Mouse (Mus musculus): ENCODE results near the gene Btg4. TPM values are rescaled to one million over a fixed set of nuclear protein-coding genes. Genes with fewer than 3 reads are reported as not detected.

Gene Btg4
- polyA plus RNA-seq, 1 experiment from 2014 or later = not detected

DNA sequence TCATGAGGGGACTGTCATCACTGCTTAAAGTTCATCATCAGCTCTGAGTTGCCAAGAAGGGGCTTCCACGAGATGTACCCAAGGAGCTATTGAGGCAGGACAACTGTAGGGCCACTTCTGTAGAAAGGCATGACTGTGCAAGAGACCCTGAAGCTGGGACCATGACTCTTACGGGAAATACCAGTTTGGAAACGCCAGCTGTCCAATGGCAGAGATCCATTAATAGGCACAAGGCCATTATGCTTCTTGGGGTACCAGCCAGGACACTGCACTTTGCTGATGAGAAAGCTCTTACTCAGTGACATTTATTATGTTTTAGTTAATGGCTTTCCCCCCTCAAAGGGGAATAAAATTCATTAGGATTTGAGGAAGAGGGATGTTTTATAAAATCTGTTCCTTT, 80.0 kb downstream of the Btg4 start:
- Histone ChIP-seq H3K4me1 (no peaks in the 10 kb centered on the region), H3K27me3 (no peaks in the 10 kb centered on the region), H3K4me3 (no peak overlapping the region), H3K27ac (no peak overlapping the region), H3K9me3 (no peaks in the 10 kb centered on the region), H3K36me3 (no peaks in the 10 kb centered on the region), H3K9ac (no peak overlapping the region), H3K4me2 (no peak overlapping the region)
- ATAC-seq (ENCODE audit: insufficient number of reproducible peaks, insufficient read depth, low FRiP score, low TSS enrichment, low read depth) = no peak
- 78% methylated on average over 3 of the region's 3 CpGs for WGBS

GRCm38 (mm10) chr9:51143437-51143836, 82.7 kb downstream of the Btg4 start:
- H3K9me3 ChIP-seq = no peaks in the 10 kb centered on the region
- peaks cover 22% of the 10 kb centered on the region for H3K4me1 ChIP-seq
- no peak overlapping the region for H3K4me2 ChIP-seq
- no peaks in the 10 kb centered on the region for H3K27me3 ChIP-seq
- H3K36me3 ChIP-seq = no peaks in the 10 kb centered on the region
- H3K4me3 ChIP-seq = no peak overlapping the region
- H3K9ac ChIP-seq = no peak overlapping the region
- no peak for ATAC-seq (ENCODE audit: insufficient number of reproducible peaks, insufficient read depth, low FRiP score, low TSS enrichment, low read depth)
- WGBS = 100% methylated on average over 1 of the region's 1 CpGs
- no peak overlapping the region for H3K27ac ChIP-seq

DNA sequence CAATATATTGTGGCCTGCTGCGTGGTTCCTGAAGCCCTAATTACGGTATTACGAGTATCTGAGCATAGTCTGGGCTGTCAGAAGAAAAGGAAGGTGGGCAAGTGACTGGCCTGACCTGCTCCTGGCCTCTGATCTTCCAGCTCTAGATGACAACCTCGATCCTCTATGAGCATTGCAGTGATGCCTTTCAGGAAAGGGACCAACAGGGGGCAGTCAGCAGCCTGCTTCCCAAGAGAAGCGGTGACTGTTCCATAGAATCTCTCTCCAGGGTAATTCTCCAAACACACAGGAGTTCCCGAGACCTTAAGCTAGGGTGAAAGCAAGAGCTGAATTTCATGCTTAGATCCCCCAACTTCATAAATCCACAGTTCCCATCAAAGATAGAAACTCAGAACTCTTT, 83.5 kb downstream of the Btg4 start:
- ATAC-seq (ENCODE audit: insufficient number of reproducible peaks, insufficient read depth, low FRiP score, low TSS enrichment, low read depth) = no peak
- Histone ChIP-seq H3K4me1 (peaks cover 22% of the 10 kb centered on the region), H3K4me2 (no peak overlapping the region)

DNA sequence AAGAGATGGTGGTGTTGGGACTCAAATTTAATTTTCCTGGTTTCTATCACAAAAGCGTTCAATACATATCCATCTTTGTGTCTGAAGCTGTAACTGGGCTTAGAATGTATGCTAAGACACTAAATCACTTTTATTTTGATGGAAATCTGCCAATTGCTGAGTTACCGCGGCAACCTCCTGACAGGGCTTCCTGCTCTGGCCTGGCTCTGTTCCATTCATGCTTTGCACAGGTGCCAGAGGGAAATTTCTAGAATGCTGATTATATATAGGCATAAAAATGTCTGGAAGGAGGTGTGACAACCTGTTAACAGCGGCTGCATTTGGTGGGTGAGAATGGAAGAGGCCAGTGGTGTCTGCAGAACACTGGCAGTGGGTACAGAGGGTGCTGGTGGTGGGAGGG, 85.8 kb downstream of the Btg4 start:
- Histone ChIP-seq H3K9me3 (no peaks in the 10 kb centered on the region), H3K4me3 (no peak overlapping the region), H3K4me2 (no peak overlapping the region), H3K9ac (no peak overlapping the region), H3K36me3 (no peaks in the 10 kb centered on the region), H3K4me1 (peaks cover 22% of the 10 kb centered on the region), H3K27ac (no peak overlapping the region), H3K27me3 (peaks cover 9% of the 10 kb centered on the region; the same call in 1 of the 2 replicates)
- no peak for ATAC-seq (ENCODE audit: insufficient number of reproducible peaks, insufficient read depth, low FRiP score, low TSS enrichment, low read depth)
- 55% methylated on average over 4 of the region's 4 CpGs for WGBS

More for the DNA sequence above, 83.5 kb downstream of the Btg4 start:
- H3K27ac ChIP-seq = no peak overlapping the region
- no peaks in the 10 kb centered on the region for H3K9me3 ChIP-seq
- H3K4me3 ChIP-seq = no peak overlapping the region
- no peaks in the 10 kb centered on the region for H3K27me3 ChIP-seq
- WGBS = 67% methylated on average over 6 of the region's 6 CpGs
- H3K9ac ChIP-seq = no peak overlapping the region
- H3K36me3 ChIP-seq = no peaks in the 10 kb centered on the region

GRCm38 (mm10) chr9:51147294-51147693, 86.6 kb downstream of the Btg4 start:
- no peak for ATAC-seq (ENCODE audit: insufficient number of reproducible peaks, insufficient read depth, low FRiP score, low TSS enrichment, low read depth)
- Histone ChIP-seq H3K27me3 (peaks cover 14% of the 10 kb centered on the region; the same call in 1 of the 2 replicates), H3K9me3 (no peaks in the 10 kb centered on the region), H3K4me2 (no peak overlapping the region), H3K4me3 (no peak overlapping the region), H3K27ac (no peak overlapping the region), H3K36me3 (no peaks in the 10 kb centered on the region), H3K4me1 (peaks cover 22% of the 10 kb centered on the region), H3K9ac (no peak overlapping the region)
- 78% methylated on average over 5 of the region's 5 CpGs for WGBS

- H3K4me3 ChIP-seq = peak overlapping the region; percentile 12; the same call in 1 of the 2 replicates
- 0 out of 2 replicates have a peak overlapping the region, but pooled peaks have one; percentile 32 for H3K9ac ChIP-seq
- H3K27ac ChIP-seq = no peak overlapping the region
- H3K27me3 ChIP-seq = peaks cover 18% of the 10 kb centered on the region; the same call in 1 of the 2 replicates
- H3K36me3 ChIP-seq = no peaks in the 10 kb centered on the region
- peaks cover 8% of the 10 kb centered on the region for H3K4me1 ChIP-seq
- 16% methylated on average over 13 of the region's 13 CpGs for WGBS
- H3K9me3 ChIP-seq = no peaks in the 10 kb centered on the region
- H3K4me2 ChIP-seq = peak overlapping the region; percentile 47
- no peak for ATAC-seq (ENCODE audit: insufficient number of reproducible peaks, insufficient read depth, low FRiP score, low TSS enrichment, low read depth)
Measured at GRCm38 (mm10) chr9:51152079-51152752, 91.5 kb downstream of the Btg4 start.

DNA sequence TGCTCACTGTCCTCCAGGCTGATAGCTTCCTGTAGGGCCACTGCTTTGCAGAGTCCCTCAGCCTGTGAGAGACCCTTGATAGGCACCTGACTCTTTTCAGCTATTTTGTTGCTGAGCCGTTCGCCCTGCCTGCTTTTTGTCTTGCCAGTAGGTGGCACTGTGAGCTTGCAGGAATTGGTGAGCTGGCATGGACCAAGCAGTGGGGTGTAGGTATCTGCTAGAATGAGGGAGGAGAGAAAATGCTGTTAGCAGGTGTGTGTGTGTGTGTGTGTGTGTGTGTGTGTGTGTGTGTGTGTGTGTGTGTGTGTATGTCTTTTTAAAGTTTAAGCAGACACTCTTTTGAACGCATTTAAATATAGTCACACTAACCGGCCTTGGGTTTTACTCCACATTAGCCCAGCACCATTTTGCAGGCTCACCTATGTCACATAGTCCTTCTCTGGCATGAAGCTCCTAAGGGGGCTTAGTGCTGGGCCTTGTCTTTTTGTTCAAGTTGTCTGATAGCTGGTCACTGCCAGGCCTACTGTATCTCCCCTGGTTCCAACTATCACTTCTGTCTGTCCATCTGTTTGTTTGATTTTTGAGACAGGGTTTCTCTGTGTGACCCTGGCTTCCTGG, 101.2 kb downstream of the Btg4 start:
- Histone ChIP-seq H3K4me3 (no peak overlapping the region), H3K36me3 (no peaks in the 10 kb centered on the region), H3K4me1 (no peaks in the 10 kb centered on the region), H3K9ac (no peak overlapping the region), H3K9me3 (no peaks in the 10 kb centered on the region), H3K27ac (no peak overlapping the region), H3K4me2 (no peak overlapping the region), H3K27me3 (peaks cover 26% of the 10 kb centered on the region)
- 24% methylated on average over 4 of the region's 4 CpGs for WGBS
- peak; percentile 39; the same call in 1 of the 2 replicates for ATAC-seq (ENCODE audit: insufficient number of reproducible peaks, insufficient read depth, low FRiP score, low TSS enrichment, low read depth)

DNA sequence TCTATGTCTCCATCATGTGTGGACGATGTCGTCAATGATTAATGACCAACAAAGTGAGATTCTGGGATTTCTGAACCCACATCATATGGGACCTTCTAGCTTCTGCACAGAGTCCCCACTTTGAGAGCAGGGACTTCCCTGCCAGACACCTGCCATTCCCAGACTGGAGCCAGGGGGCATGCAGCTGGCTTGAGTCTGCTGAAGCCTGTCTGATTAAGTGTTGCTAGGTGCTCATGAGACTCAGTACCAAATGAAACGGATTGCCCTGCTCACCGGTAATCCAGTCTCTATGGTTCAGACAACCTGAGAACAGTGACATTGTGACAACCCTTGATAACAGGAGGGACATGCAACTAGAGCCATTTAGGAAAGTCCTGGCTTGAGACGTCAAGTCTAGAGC, 103.3 kb downstream of the Btg4 start:
- Histone ChIP-seq H3K27me3 (peaks cover 25% of the 10 kb centered on the region), H3K4me2 (no peak overlapping the region), H3K4me3 (no peak overlapping the region), H3K4me1 (peaks cover 14% of the 10 kb centered on the region; the same call in 1 of the 2 replicates), H3K36me3 (no peaks in the 10 kb centered on the region), H3K9ac (no peak overlapping the region), H3K27ac (no peak overlapping the region), H3K9me3 (no peaks in the 10 kb centered on the region)
- no peak for ATAC-seq (ENCODE audit: insufficient number of reproducible peaks, insufficient read depth, low FRiP score, low TSS enrichment, low read depth)
- 73% methylated on average over 5 of the region's 5 CpGs for WGBS

GRCm38 (mm10) chr9:51165312-51166180, 104.8 kb downstream of the Btg4 start, which contains the start of gene Gm32742:
TSS of gene Gm32742 (minus strand) at chr9:51165517.
- Histone ChIP-seq H3K9ac (no peak within 1 kb of the TSS), H3K4me2 (no peak within 1 kb of the TSS), H3K36me3 (no peaks in the 10 kb centered on the region), H3K4me1 (peaks cover 15% of the 10 kb centered on the region; the same call in 1 of the 2 replicates), H3K9me3 (no peaks in the 10 kb centered on the region), H3K27me3 (peaks cover 11% of the 10 kb centered on the region), H3K27ac (no peak within 1 kb of the TSS), H3K4me3 (no peak within 1 kb of the TSS)
- WGBS = 39% methylated on average over 6 of the region's 6 CpGs
- ATAC-seq (ENCODE audit: insufficient number of reproducible peaks, insufficient read depth, low FRiP score, low TSS enrichment, low read depth) = no peak

DNA sequence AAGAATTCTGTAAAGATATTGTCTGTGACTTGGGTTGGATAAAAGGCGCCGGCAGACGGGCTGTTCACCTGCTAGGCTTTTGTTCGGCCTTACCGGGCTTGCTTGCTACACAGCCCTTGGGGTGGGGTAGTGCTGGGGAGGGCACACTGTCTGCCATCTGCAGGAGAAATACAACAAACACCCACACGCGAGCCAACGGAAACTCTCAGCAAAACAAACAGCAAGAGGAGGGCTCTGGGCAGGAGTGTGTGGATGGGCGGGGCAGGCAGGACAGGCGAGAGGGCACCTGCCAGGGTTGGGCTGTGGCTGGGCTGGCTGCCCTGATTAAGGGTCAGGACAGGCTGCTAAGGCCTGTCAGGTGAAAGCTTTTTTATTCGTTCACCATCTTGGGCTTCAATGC, 107.3 kb downstream of the Btg4 start:
- 71% methylated on average over 11 of the region's 11 CpGs for WGBS
- H3K36me3 ChIP-seq = no peaks in the 10 kb centered on the region
- no peak overlapping the region for H3K4me3 ChIP-seq
- no peaks in the 10 kb centered on the region for H3K27me3 ChIP-seq
- H3K4me1 ChIP-seq = peaks cover 15% of the 10 kb centered on the region; the same call in 1 of the 2 replicates
- no peak overlapping the region for H3K27ac ChIP-seq
- H3K9me3 ChIP-seq = no peaks in the 10 kb centered on the region
- no peak overlapping the region for H3K9ac ChIP-seq
- no peak for ATAC-seq (ENCODE audit: insufficient number of reproducible peaks, insufficient read depth, low FRiP score, low TSS enrichment, low read depth)
- H3K4me2 ChIP-seq = no peak overlapping the region

- Histone ChIP-seq H3K27me3 (no peaks in the 10 kb centered on the region), H3K9ac (no peak overlapping the region), H3K4me2 (no peak overlapping the region), H3K4me3 (no peak overlapping the region), H3K36me3 (no peaks in the 10 kb centered on the region), H3K4me1 (peaks cover 15% of the 10 kb centered on the region; the same call in 1 of the 2 replicates), H3K27ac (peak overlapping the region; percentile 30; the same call in 1 of the 2 replicates), H3K9me3 (no peaks in the 10 kb centered on the region)
- WGBS = 51% methylated on average over 5 of the region's 5 CpGs
- ATAC-seq (ENCODE audit: insufficient number of reproducible peaks, insufficient read depth, low FRiP score, low TSS enrichment, low read depth) = no peak
Measured at GRCm38 (mm10) chr9:51168698-51169097, 108.0 kb downstream of the Btg4 start.
